Mouse (Mus musculus) T-helper 1 cell (primary cell): ENCODE measurements around the gene Prrc2b.

Experiments used
- in situ Hi-C: fragments of 300-600 bp; cut with MboI, MseI; formaldehyde crosslinking; loops from one replicate; pipeline ENCODE4 v1.15.1; 2025; ENCODE audit warnings: high pct_unique_total_duplicates

Prrc2b gene

GRCm38 (mm10) chr2:32275823-32276222, 124.9 kb downstream of the Prrc2b start:
- in situ Hi-C loops = no loop called here

- in situ Hi-C loops = no loop called here
Observed at GRCm38 (mm10) chr2:32282289-32282688, 131.4 kb downstream of the Prrc2b start.

GRCm38 (mm10) chr2:32282727-32283126, 131.8 kb downstream of the Prrc2b start:
- in situ Hi-C loops = no loop called here

DNA sequence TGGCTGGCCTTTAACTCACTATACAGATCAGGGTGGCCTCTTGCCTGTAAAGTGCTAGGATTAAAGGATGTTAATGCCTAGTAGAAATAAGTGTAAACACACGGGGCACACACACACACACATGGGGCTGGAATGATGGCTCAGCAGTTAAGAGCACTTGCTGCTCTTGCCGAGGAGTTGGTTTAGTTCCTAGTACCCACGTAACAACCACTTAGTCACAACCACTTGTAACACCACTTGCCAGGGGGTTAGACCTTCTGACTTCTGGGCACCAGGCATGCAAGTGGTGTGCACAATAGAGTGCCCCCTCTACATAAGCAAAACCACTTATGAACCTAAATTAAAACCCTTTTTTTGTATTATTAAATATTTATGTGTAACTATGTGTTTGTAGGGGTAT, 133.1 kb downstream of the Prrc2b start:
- in situ Hi-C loops = no loop called here
